Mouse (Mus musculus) G1E (cell line): ENCODE data around the gene P3h4. TPM values are rescaled to one million over a fixed set of nuclear protein-coding genes. Genes with fewer than 3 reads are reported as not detected.

ENCODE experiments used
- ATAC-seq: 2 replicates; pipeline ENCODE4 v1.8.0; 2016; ENCODE audit warnings: mild to moderate bottlenecking; ENCODE audit not compliant: insufficient number of reproducible peaks, poor library complexity, low FRiP score, severe bottlenecking; ENCODE audit errors: extremely low read depth
- DNase-seq: peaks from one replicate; pipeline ENCODE4 v3.0.0; 2012; ENCODE audit warnings: low spot score
- H3K27me3 ChIP-seq: 2 replicates; pipeline ENCODE4 v1.6.1; 2012; ENCODE audit warnings: mild to moderate bottlenecking, low read length, inconsistent platforms; ENCODE audit not compliant: insufficient read depth
- H3K36me3 ChIP-seq: replicated peaks from 2 replicates; pipeline ENCODE3; 2012; ENCODE audit warnings: mild to moderate bottlenecking, inconsistent platforms
- H3K4me1 ChIP-seq: 2 replicates; pipeline ENCODE4 v1.6.1; 2012; ENCODE audit warnings: low read depth, low read length, inconsistent platforms, mixed read lengths; ENCODE audit not compliant: insufficient read depth
- H3K4me3 ChIP-seq: 2 replicates; pipeline ENCODE4 v1.5.1; 2012; ENCODE audit warnings: low read depth, mild to moderate bottlenecking, inconsistent platforms, low read length, moderate library complexity, mixed read lengths
- H3K9me3 ChIP-seq: replicated peaks from 2 replicates; pipeline ENCODE4 v1.6.1; 2012; ENCODE audit warnings: inconsistent platforms
- CTCF ChIP-seq: IDR thresholded peaks from 2 replicates; pipeline ENCODE4 v1.5.1; 2012; ENCODE audit warnings: low read depth, low read length, inconsistent platforms, mixed read lengths
- GATA1 ChIP-seq: IDR thresholded peaks from 2 replicates; pipeline ENCODE4 v1.6.1; 2012; ENCODE audit warnings: borderline replicate concordance, low read length, inconsistent platforms, mixed read lengths
- GATA2 ChIP-seq: IDR thresholded peaks from 2 replicates; pipeline ENCODE4 v1.6.1; 2012; ENCODE audit warnings: low read depth, low read length, inconsistent platforms, borderline replicate concordance
- POLR2AphosphoS5 ChIP-seq: IDR thresholded peaks from 2 replicates; pipeline ENCODE4 v1.6.1; 2012; ENCODE audit warnings: low read depth, low read length, inconsistent platforms; ENCODE audit not compliant: insufficient replicate concordance
- TAL1 ChIP-seq: conservative IDR thresholded peaks from 2 replicates; pipeline ENCODE4 v1.6.1; 2012; ENCODE audit warnings: low read depth, low read length, inconsistent platforms, mixed read lengths
- polyA plus RNA-seq: library from polyadenylated mRNA; stranded (reverse); fragments of >175 nt; gene quantifications from 2 replicates; pipeline ENCODE4 v1.2.3, GENCODE M21; 2012
- total RNA-seq, 2 experiments: library from RNA; stranded (forward) in 1 of 2; stranded (reverse) in 1 of 2; fragments of 200-1000 nt in 1 of 2; fragments of >200 nt in 1 of 2; fragmentation: Nextera tagmentation in 1 of 2; gene quantifications; 2 replicates each; pipeline ENCODE4 v1.2.3; 2014 to 2017

The P3h4 gene
- total and polyA plus RNA-seq, 3 experiments = not detected

- DNase-seq (no peak), ATAC-seq (no peak)
- Histone ChIP-seq H3K9me3 (no peaks in the 10 kb centered on the region), H3K4me1 (no peaks in the 10 kb centered on the region), H3K36me3 (no peaks in the 10 kb centered on the region), H3K4me3 (no peak overlapping the region), H3K27me3 (peaks cover 74% of the 10 kb centered on the region)
- no peak for TF ChIP-seq TAL1
- no peak for TF ChIP-seq CTCF
- TF ChIP-seq GATA2 = no peak
- no peak for TF ChIP-seq GATA1
- no peak for TF ChIP-seq POLR2AphosphoS5
Measured at GRCm38 (mm10) chr11:100389931-100390445, 24.6 kb downstream of the P3h4 start.

- ATAC-seq (no peak), DNase-seq (no peak)
- Histone ChIP-seq H3K4me3 (no peak overlapping the region), H3K36me3 (no peaks in the 10 kb centered on the region), H3K9me3 (no peaks in the 10 kb centered on the region), H3K4me1 (no peaks in the 10 kb centered on the region), H3K27me3 (peaks cover 62% of the 10 kb centered on the region)
- TF ChIP-seq GATA2 = no peak
- TF ChIP-seq GATA1 = no peak
- TF ChIP-seq POLR2AphosphoS5 = no peak
- no peak for TF ChIP-seq CTCF
- no peak for TF ChIP-seq TAL1
Measured at GRCm38 (mm10) chr11:100388588-100388987, 26.0 kb downstream of the P3h4 start.

- Histone ChIP-seq H3K4me1 (no peaks in the 10 kb centered on the region), H3K4me3 (no peak overlapping the region), H3K27me3 (peaks cover 63% of the 10 kb centered on the region), H3K36me3 (no peaks in the 10 kb centered on the region), H3K9me3 (no peaks in the 10 kb centered on the region)
- ATAC-seq = no peak
- DNase-seq = no peak
- no peak for TF ChIP-seq GATA1
- TF ChIP-seq CTCF = no peak
Measured at GRCm38 (mm10) chr11:100387589-100388375, 26.9 kb downstream of the P3h4 start.

- Histone ChIP-seq H3K9me3 (no peaks in the 10 kb centered on the region), H3K36me3 (no peaks in the 10 kb centered on the region), H3K4me1 (no peaks in the 10 kb centered on the region), H3K27me3 (peaks cover 58% of the 10 kb centered on the region), H3K4me3 (no peak overlapping the region)
- ATAC-seq (no peak), DNase-seq (no peak)
- TF ChIP-seq GATA1 (no peak), CTCF (no peak), TAL1 (no peak), GATA2 (no peak), POLR2AphosphoS5 (no peak)
Measured at GRCm38 (mm10) chr11:100387111-100387510, 27.5 kb downstream of the P3h4 start.

GRCm38 (mm10) chr11:100386586-100386985, 28.1 kb downstream of the P3h4 start:
- H3K4me1 ChIP-seq = no peaks in the 10 kb centered on the region
- DNase-seq (no peak), ATAC-seq (no peak)
- H3K27me3 ChIP-seq = peaks cover 60% of the 10 kb centered on the region
- no peak overlapping the region for H3K4me3 ChIP-seq
- no peaks in the 10 kb centered on the region for H3K36me3 ChIP-seq
- TF ChIP-seq GATA2 (no peak), POLR2AphosphoS5 (no peak), TAL1 (no peak), GATA1 (no peak), CTCF (no peak)
- H3K9me3 ChIP-seq = no peaks in the 10 kb centered on the region

GRCm38 (mm10) chr11:100385016-100385415, 29.6 kb downstream of the P3h4 start:
- ATAC-seq = no peak

More at GRCm38 (mm10) chr11:100385016-100385415, 29.6 kb downstream of the P3h4 start:
- H3K9me3 ChIP-seq = no peaks in the 10 kb centered on the region
- no peak overlapping the region for H3K4me3 ChIP-seq
- no peak for DNase-seq
- no peaks in the 10 kb centered on the region for H3K36me3 ChIP-seq
- TF ChIP-seq GATA1 (no peak), POLR2AphosphoS5 (no peak), GATA2 (no peak), CTCF (no peak), TAL1 (no peak)
- no peaks in the 10 kb centered on the region for H3K4me1 ChIP-seq
- peaks cover 55% of the 10 kb centered on the region for H3K27me3 ChIP-seq
